Mouse (Mus musculus) MN1 (cell line): ENCODE measurements around the gene Zfp13.
"Not testable (repeated sequence)": the region's sequence is repeated elsewhere in the genome, so short reads cannot be mapped to it uniquely, and the experiment has no call there.

Experiments
- DNase-seq: peaks from one replicate; pipeline ENCODE4 v3.0.0-alpha.2; 2016; ENCODE audit warnings: low spot score

Zfp13 gene

DNA sequence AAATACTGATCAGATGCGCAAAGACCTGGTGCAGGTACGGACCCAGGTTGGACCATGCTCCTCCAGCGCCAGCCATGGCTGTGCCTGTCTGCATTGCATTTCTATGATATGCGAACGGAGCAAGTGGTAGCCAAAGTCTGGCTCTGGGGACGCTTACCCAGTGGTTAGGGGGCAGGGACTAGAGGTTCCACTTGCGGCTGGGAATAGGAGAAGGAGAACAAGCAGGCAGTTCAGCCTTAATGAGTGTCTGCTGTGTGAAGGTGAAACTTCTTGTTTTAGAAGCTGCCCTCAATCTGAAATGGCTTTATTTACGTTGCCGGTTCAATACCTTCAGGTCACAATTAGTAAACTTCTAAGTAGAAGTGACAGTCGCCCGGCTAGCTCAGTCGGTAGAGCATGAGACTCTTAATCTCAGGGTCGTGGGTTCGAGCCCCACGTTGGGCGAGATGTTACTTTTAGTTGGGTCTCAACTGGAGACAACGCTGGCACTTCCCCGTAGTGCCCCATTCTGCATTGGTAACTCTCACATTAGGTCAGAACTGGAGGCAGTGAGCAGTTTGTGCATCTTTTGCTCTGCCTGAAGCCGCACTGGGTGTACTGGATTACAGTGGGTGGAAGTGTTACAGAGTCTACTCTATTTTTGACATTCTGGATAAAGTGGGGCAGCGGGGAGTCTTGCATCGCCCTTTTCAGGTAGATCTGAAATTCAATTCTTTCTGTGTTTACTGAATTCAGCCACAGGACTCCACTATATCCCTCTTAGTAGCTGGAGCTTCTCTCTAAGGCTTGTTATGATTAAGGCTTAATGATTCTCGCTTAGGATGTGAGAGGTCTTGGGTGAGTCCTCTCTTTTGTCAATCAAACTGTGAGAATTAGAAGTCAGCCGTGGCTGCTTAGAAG, 65.4 kb downstream of the Zfp13 start:
- DNase-seq: not testable (repeated sequence)

DNA sequence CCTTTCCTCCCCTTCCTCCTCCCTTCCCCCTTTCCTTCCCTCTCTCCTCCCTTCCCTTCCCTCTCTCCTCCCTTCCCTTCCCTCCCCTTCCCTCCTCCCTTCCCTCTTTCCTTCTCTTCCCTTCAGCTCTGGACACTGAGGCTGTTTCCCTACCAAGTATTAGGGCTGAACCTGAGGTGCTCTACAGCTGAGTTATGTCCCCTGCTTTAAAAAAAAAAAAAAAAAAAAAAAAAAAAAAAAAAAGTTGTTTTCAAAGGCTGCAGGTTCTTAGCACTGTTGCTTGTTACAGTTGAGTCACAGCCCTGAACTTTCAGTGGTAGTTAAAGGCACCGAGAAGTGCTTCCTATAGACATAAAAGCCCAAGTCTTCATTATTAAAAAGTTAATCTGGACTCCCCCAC, 67.9 kb downstream of the Zfp13 start:
- DNase-seq: not testable (repeated sequence)
